Mouse (Mus musculus) MEL (cell line): ENCODE measurements around the gene Leng1.

Experiments
- BHLHE40 ChIP-seq: IDR thresholded peaks from 2 replicates; pipeline ENCODE4 v1.6.1; 2012; ENCODE audit warnings: low read depth, mild to moderate bottlenecking, inconsistent platforms, low read length, improper control_type of control experiment, borderline replicate concordance
- CHD1 ChIP-seq: IDR thresholded peaks from 2 replicates; pipeline ENCODE4 v1.6.1; 2012; ENCODE audit warnings: low read depth, mild to moderate bottlenecking, inconsistent platforms, low read length, improper control_type of control experiment
- CHD2 ChIP-seq: IDR thresholded peaks from 2 replicates; pipeline ENCODE4 v1.6.1; 2011; ENCODE audit warnings: low read length, improper control_type of control experiment
- CTCF ChIP-seq, 3 experiments: IDR thresholded peaks in 2 of 3; conservative IDR thresholded peaks in 1 of 3; 2 replicates each; pipeline ENCODE4 v1.5.1; 2011 to 2012; ENCODE audit warnings: low read length in 3 of 3, low read depth in 2 of 3, mild to moderate bottlenecking in 2 of 3, improper control_type of control experiment in 1 of 3, inconsistent platforms in 1 of 3, mixed read lengths in 1 of 3, moderate library complexity in 1 of 3; ENCODE audit not compliant: control insufficient read depth in 1 of 3, insufficient read depth in 1 of 3, poor library complexity in 1 of 3, severe bottlenecking in 1 of 3
- GATA1 ChIP-seq: IDR thresholded peaks from 2 replicates; pipeline ENCODE4 v1.6.1; 2011; ENCODE audit warnings: low read depth, low read length, improper control_type of control experiment
- JUND ChIP-seq: IDR thresholded peaks from 2 replicates; pipeline ENCODE4 v1.6.1; 2011; ENCODE audit warnings: low read depth, mild to moderate bottlenecking, improper control_type of control experiment, low read length
- POLR2A ChIP-seq, 2 experiments: IDR thresholded peaks; 2 replicates each; pipeline ENCODE4 v1.6.1; 2011 to 2012; ENCODE audit warnings: low read length in 2 of 2, mild to moderate bottlenecking in 2 of 2, control low read depth in 1 of 2, improper control_type of control experiment in 1 of 2, low read depth in 1 of 2, moderate library complexity in 1 of 2; ENCODE audit not compliant: control insufficient read depth in 1 of 2, insufficient read depth in 1 of 2, poor library complexity in 1 of 2
- POLR2AphosphoS2 ChIP-seq: IDR thresholded peaks from 2 replicates; pipeline ENCODE4 v1.6.1; 2011; ENCODE audit warnings: low read length, improper control_type of control experiment
- SMC3 ChIP-seq: IDR thresholded peaks from 2 replicates; pipeline ENCODE4 v1.6.1; 2011; ENCODE audit warnings: low read depth, low read length, improper control_type of control experiment
- TBP ChIP-seq: IDR thresholded peaks from 2 replicates; pipeline ENCODE4 v1.8.0; 2011; ENCODE audit warnings: low read depth, low read length, improper control_type of control experiment
- USF1 ChIP-seq: IDR thresholded peaks from 2 replicates; pipeline ENCODE4 v1.6.1; 2014; ENCODE audit warnings: low read depth, mild to moderate bottlenecking, inconsistent platforms, low read length, improper control_type of control experiment, moderate library complexity

- no peak for TF ChIP-seq POLR2A (IDR thresholded peaks at IDR 0.05; ENCODE audit: control insufficient read depth in 1 of 2, insufficient read depth in 1 of 2, low read depth in 1 of 2, low read length in 2 of 2, poor library complexity in 1 of 2)
- no peak for TF ChIP-seq BHLHE40
- TF ChIP-seq CTCF (IDR thresholded peaks at IDR 0.05 in 2 of 3, conservative IDR thresholded peaks at IDR 0.05 in 1 of 3; ENCODE audit: control insufficient read depth in 1 of 3, insufficient read depth in 1 of 3, low read depth in 2 of 3, low read length in 3 of 3, poor library complexity in 1 of 3, severe bottlenecking in 1 of 3): no peak
- TF ChIP-seq USF1: no peak
- no peak for TF ChIP-seq CHD2
- no peak for TF ChIP-seq POLR2AphosphoS2
- TF ChIP-seq SMC3: no peak
- no peak for TF ChIP-seq TBP
- no peak for TF ChIP-seq JUND
- TF ChIP-seq GATA1: no peak
- no peak for TF ChIP-seq CHD1
These were observed 11.7 kb upstream of the Leng1 start, which contains the start of gene Tmc4 for GRCm38 (mm10) chr7:3677342-3677741.
